Mouse (Mus musculus) intestine, embryonic 16.5 days (tissue): ENCODE results near the gene Olfml2a. TPM values are rescaled to one million over a fixed set of nuclear protein-coding genes. Genes with fewer than 3 reads are reported as not detected.
"Not testable (repeated sequence)": the region's sequence is repeated elsewhere in the genome, so short reads cannot be mapped to it uniquely, and the experiment has no call there.

Experiments
- ATAC-seq: fragments of 200-750 bp; cut with Nextera tagmentation; 2 replicates; pipeline ENCODE4 v1.8.0; 2017; ENCODE audit warnings: moderate TSS enrichment, moderate library complexity
- H3K27ac ChIP-seq: fragments of 300-500 bp; sonication (generic); 2 replicates; pipeline ENCODE4 v1.5.1; 2014; ENCODE audit warnings: mild to moderate bottlenecking, low read length
- H3K27me3 ChIP-seq: fragments of 300-500 bp; sonication (generic); replicated peaks from 2 replicates; pipeline ENCODE4 v1.6.1; 2014; ENCODE audit warnings: low read length, control low read depth, mixed read lengths; ENCODE audit not compliant: control insufficient read depth, insufficient read depth
- H3K36me3 ChIP-seq: fragments of 300-500 bp; sonication (generic); 2 replicates; pipeline ENCODE4 v1.6.1; 2014; ENCODE audit warnings: low read length, control low read depth; ENCODE audit not compliant: control insufficient read depth, insufficient read depth
- H3K4me1 ChIP-seq: fragments of 300-500 bp; sonication (generic); 2 replicates; pipeline ENCODE4 v1.6.1; 2014; ENCODE audit warnings: low read length, control low read depth, mixed read lengths; ENCODE audit not compliant: control insufficient read depth, insufficient read depth
- H3K4me2 ChIP-seq: fragments of 300-500 bp; sonication (generic); 2 replicates; pipeline ENCODE4 v1.6.1; 2014; ENCODE audit warnings: low read depth, low read length, control low read depth
- H3K4me3 ChIP-seq: fragments of 300-500 bp; sonication (generic); 2 replicates; pipeline ENCODE4 v1.5.1; 2014; ENCODE audit warnings: mild to moderate bottlenecking, low read length
- H3K9ac ChIP-seq: fragments of 300-500 bp; sonication (generic); 2 replicates; pipeline ENCODE4 v1.6.1; 2014; ENCODE audit warnings: low read depth, low read length
- H3K9me3 ChIP-seq: fragments of 300-500 bp; sonication (generic); 2 replicates; pipeline ENCODE4 v1.6.1; 2016; ENCODE audit warnings: low read length, control low read depth; ENCODE audit not compliant: control insufficient read depth
- WGBS: fragments of 180-500 bp; shearing (Covaris S2); extraction: QIAGEN DNeasy Blood & Tissue Kit; methylation state at CpG from one replicate; pipeline ENCODE4 v1.1.7; 2014; 5-methylcytosine and 5-hydroxymethylcytosine counted together
- polyA plus RNA-seq: library from polyadenylated mRNA; unstranded; fragments of >200 nt; fragmentation: Nextera tagmentation; extraction: Ambion mirVana; gene quantifications from 2 replicates; pipeline ENCODE4 v1.2.1, GENCODE M21; 2015

The Olfml2a gene
- polyA plus RNA-seq, 1 experiment from 2014 or later = 1.8 TPM

DNA sequence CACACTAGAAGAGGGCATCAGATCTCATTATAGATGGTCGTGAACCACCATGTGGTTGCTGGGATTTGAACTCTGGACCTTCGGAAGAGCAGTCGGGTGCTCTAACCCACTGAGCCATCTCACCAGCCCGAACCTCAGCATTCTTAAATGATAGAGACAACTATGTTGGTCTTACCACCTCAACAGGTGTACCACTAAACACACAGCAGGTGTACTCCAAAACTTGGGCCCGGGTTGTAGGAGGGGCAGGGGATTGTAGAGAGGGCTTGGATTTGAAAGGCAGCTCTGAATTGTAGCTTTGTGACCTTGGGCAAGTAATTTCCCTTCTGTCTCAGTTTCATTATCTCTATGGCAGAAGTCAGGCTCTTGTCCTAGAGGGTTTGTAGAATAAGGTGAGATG lies 78.4 kb downstream of the Olfml2a start:
- 91% methylated on average over 5 of the region's 5 CpGs for WGBS
- ATAC-seq, H3K27ac ChIP-seq: not testable (repeated sequence)

GRCm38 (mm10) chr2:39011264-39011663 lies 79.5 kb downstream of the Olfml2a start:
- Histone ChIP-seq H3K4me2 (no peak overlapping the region), H3K27me3 (no peaks in the 10 kb centered on the region), H3K4me3 (no peak overlapping the region), H3K4me1 (peaks cover 17% of the 10 kb centered on the region), H3K36me3 (no peaks in the 10 kb centered on the region), H3K9me3 (no peaks in the 10 kb centered on the region), H3K27ac (no peak overlapping the region), H3K9ac (no peak overlapping the region)
- no peak for ATAC-seq

More for the DNA sequence above, 78.4 kb downstream of the Olfml2a start:
- not testable (repeated sequence) for H3K9ac ChIP-seq, H3K4me3 ChIP-seq, H3K36me3 ChIP-seq, H3K9me3 ChIP-seq, H3K27me3 ChIP-seq, H3K4me2 ChIP-seq
- peaks cover 23% of the 10 kb centered on the region for H3K4me1 ChIP-seq

DNA sequence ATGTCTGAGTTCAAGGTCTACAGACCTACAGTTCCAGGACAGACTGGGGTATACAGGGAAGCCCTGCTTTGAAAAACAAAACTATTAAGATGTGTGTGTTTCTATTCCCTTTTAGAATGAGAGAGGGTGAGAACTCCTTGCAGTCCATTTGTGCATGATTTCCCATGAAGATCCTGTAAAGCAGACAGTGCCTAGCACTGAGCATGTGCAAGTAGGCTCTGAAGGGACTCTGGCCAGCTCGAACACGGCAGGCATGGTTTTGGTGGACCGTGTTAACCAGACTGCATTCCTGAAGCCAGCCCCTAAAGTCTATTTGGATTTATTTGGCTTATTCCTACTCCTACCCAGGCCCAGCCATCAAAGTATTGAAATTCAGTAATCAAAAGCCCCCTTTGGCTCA lies 80.2 kb downstream of the Olfml2a start:
- no peak for ATAC-seq

DNA sequence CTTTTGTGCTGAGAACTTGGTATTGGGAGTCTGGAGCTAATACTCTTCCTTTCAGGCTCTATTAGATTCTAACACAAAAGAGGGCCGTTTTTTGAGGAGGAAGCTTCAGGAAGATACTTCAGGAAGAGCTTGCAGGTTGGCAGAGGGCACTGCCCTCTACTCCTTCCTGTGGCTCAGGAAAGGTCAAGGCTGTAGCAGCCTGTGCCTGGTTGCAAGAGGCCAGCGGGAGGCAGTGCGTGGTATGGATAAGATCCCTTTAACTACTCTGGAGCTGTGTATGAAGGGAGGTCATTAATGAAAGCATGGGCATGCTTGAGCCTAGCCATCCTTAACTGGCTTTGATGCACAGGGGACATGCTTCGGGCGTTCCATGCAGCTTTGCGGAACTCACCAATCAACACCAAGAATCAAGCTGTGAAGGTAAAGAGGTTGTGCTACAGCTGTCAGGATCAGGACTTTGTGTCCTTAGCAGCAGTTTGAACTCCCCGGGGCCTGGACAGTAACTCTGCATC lies 81.0 kb downstream of the Olfml2a start:
- no peak overlapping the region for H3K4me3 ChIP-seq
- no peaks in the 10 kb centered on the region for H3K27me3 ChIP-seq
- H3K9ac ChIP-seq = no peak overlapping the region
- no peak for ATAC-seq
- H3K4me1 ChIP-seq = peaks cover 13% of the 10 kb centered on the region
- H3K4me2 ChIP-seq = no peak overlapping the region
- 87% methylated on average over 7 of the region's 7 CpGs for whole genome bisulfite sequencing
- 0 out of 2 replicates have a peak, but pooled peaks cover 4% of the 10 kb centered on the region for H3K36me3 ChIP-seq
- H3K27ac ChIP-seq = no peak overlapping the region
- no peaks in the 10 kb centered on the region for H3K9me3 ChIP-seq

More for the DNA sequence above, 80.2 kb downstream of the Olfml2a start:
- no peaks in the 10 kb centered on the region for H3K27me3 ChIP-seq
- H3K36me3 ChIP-seq = 0 out of 2 replicates have a peak, but pooled peaks cover 4% of the 10 kb centered on the region
- no peak overlapping the region for H3K4me2 ChIP-seq
- H3K27ac ChIP-seq = no peak overlapping the region
- H3K4me3 ChIP-seq = no peak overlapping the region
- 80% methylated on average over 3 of the region's 3 CpGs for WGBS
- H3K9ac ChIP-seq = no peak overlapping the region
- H3K4me1 ChIP-seq = peaks cover 15% of the 10 kb centered on the region
- no peaks in the 10 kb centered on the region for H3K9me3 ChIP-seq

Other genes with a start within 250 kb of the Olfml2a start
- 0.11 and 1.3 TPM in 2 replicates for gene Nr5a1, start 217.4 kb upstream of the Olfml2a start, polyA plus RNA-seq
- 1.4 and 1.7 TPM in 2 replicates for gene Nr6a1, start 4.3 kb upstream of the Olfml2a start, polyA plus RNA-seq
- 1.4 and 1.7 TPM in 2 replicates for gene Wdr38, start 65.5 kb downstream of the Olfml2a start, polyA plus RNA-seq
- 84.0 and 92.7 TPM in 2 replicates for gene Arpc5l, start 73.4 kb downstream of the Olfml2a start, polyA plus RNA-seq
- gene Rpl35, start 73.6 kb downstream of the Olfml2a start, polyA plus RNA-seq = 800 and 859 TPM in 2 replicates
- gene Golga1, start 133.6 kb downstream of the Olfml2a start, polyA plus RNA-seq = 29.9 and 30.4 TPM in 2 replicates